Mouse (Mus musculus) forelimb bud, embryonic 11.5 days (tissue): ENCODE data around the gene Gm20388.

Experiments
- DNase-seq: peaks from one replicate; pipeline ENCODE4 v3.0.0-alpha.2; 2012; ENCODE audit warnings: low read depth, low spot score

The Gm20388 gene

DNA sequence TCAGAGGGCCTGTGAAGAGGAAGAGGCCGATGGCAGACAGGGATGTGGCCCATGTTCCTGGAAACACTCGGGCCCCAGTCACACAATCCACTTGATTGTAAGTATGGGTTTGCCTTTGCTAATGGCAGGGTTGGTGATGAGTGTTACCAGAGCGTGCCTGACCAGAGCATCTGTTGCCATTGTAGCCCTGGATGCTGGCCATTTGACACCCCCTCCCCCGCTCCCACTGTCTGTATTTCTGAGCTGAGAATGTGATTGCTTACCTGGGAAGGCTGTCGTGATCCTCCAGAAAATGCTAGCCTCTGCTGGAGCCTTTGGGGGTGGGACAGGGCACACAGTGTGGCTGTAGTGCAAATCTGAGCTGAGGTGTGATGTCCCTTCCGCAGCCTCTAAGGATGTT, 962.0 kb downstream of the Gm20388 start:
- no peak for DNase-seq

DNA sequence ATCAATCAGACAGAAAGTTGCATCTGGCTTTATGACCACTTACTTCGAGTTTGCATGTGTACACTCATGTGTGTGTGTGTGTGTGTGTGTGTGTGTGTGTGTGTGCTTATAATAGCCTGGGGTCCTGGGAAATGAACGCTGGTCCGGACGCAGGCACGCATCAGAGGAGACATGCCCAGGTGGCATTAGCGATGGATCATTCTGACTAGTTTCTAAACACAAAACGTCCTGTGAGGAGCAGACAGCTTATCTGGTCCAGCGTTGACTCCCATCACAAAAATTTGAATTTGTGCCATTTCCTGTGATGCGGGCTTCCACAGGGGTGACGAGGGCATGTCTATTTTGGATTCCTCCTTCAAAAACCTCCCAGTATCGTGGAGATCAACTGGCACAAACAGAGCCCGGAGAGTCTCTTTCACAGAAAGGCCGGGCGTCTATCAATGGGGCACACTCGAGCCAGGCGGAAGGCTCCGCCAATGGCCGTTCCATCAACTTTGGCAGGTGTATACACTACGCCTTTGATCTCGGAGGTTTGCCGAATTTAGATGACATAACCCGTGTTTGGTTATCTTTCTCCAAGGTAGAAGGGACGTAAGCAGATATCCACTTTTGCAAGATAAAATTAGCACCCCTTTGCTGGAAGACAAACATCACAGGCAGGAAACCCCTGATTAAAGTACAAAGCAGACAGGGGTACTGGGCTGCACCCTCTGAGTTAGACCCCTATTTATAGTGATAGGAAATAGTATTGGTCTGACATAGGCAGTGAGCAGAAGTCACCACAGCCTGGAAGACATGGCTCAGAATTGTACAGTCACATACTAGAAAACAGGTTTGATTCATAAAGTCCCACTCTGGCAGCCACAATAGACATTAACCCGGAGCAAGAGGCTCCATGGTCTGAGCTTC, 965.6 kb downstream of the Gm20388 start:
- no peak for DNase-seq

DNA sequence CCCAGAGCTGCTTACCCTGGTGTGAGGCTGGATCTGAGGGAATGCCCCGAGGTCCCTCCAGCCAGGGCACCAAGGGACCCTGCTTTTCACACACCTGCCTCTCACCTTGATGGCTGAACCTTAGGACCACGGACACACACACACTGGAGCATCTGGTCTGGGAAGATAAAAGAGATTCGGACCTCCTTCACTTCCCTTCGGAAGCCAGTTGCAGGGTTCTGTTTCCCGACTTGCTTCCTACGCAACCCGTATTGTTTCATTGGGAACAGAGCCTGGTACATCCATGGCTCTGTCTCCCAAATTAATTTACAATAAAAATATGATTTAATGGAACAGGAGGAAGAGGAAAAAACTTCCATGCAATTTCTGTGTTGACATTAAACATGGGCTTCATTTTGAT, 966.4 kb downstream of the Gm20388 start:
- DNase-seq, result no peak

DNA sequence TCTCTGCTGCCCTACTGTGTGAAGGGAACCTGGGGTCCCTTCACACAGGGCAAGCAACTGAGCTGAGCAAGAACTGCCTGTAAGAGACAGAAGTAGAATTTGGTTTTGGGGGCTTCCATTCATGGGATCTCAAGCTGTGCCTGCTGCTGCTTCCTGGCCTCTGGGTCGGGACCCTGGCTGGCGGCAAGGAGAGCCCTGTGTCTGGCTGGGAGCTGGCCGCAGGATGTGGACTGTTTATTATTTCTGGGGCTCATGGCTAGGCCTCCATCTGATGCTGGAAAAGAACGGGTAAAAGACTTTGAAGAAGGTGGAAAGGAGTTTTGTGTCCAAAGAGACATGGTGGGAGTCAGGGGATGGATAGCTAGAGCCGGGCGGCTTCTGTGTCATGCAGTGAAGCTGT, 969.3 kb downstream of the Gm20388 start:
- no peak for DNase-seq

DNA sequence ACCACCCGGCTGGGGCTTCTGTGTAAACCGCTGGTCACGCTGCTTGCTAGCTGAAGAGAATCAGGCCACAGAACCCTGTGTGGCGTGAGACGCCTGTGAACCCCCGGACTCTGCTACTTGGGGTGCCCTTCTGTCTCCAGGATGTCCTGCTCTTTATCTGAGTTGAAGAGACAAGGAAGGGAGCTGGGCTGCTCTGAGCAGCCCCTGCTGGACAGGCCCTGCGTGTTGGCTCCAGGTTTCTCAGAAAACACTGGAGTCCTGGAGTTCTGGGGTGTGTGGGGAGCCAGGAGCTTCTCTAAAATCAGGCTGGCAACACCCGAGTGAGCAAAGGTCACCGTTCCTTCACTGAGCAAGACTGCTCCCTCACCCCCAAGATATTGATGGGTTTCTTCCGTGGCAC, 971.0 kb downstream of the Gm20388 start:
- no peak for DNase-seq

DNA sequence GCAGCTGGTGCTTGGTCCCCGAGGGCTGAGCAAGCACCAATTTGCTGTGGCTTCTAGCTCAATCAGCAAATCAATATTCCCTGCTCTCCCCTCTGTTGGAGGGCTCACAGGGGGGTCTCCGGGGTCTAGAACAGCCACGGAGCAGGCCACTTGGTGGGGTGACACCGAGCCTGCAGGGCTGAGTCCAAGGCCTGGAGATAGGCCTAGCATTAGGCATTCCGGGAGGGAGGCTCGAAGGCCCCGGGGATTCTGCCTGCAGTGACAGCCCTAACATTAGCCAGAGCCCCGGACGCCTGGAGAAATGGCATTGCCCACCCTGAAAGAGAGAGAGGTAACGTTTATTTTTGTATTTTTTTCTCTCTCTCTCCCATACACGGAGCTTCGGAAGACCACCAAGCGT, 972.0 kb downstream of the Gm20388 start:
- DNase-seq, result no peak

DNA sequence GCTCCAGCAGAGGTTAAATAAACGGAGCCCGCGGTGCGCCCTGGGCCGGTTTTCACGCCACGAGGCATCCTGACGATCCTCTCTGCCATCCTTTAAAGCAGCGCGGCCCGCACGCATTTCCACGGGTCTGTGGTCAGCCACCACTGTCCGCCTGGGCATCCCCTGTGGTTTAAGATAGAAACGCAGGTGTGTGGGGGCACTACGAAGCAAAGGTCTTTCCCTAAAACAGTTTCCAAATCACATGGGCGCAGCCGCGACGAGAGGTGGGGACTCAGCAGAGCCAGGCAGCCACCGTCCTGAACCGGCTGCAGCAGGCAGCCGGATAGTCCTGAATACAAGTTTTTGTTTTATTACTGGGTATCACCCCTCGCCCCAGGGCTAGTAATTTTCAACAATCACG, 972.7 kb downstream of the Gm20388 start:
- DNase-seq, result no peak

DNA sequence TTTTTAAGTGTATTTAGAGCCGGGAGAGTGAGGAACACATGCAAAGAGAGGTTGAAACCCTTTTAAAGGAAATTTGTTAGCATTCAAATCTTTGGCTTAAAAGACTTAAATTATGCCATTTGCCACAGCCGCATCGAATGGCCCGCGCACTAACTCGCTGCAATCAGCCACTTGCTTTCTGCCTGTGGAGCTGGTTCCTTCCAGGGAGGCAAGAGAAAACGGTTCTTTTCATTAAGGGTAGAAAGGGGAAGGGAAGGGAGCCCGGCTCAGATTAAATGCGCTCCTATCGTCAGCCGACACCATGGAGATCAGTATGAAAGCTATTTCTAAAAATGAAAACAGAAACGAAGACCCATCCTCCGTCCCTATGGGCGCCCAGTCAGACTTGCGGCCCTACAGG, 973.2 kb downstream of the Gm20388 start:
- DNase-seq, result no peak

DNA sequence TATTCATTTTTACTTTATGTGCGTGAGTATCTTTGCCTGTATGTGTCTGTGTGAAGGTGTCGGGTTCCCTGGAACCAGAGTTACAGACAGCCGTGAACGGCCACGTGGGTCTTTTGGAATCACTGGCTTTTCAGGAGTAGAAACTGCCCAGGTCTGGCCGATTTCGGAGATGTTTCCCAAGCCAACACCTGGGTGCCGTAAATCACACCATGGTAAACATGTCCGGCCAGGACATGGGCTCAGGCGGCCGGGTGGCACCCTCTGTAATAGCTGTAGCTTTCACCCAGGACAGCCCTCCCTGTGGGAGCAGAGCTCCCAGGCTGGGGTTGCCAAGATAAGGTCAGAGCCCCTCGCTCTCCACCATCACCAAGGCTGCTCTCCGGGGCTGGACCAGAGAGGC, 974.2 kb downstream of the Gm20388 start:
- DNase-seq, result no peak

DNA sequence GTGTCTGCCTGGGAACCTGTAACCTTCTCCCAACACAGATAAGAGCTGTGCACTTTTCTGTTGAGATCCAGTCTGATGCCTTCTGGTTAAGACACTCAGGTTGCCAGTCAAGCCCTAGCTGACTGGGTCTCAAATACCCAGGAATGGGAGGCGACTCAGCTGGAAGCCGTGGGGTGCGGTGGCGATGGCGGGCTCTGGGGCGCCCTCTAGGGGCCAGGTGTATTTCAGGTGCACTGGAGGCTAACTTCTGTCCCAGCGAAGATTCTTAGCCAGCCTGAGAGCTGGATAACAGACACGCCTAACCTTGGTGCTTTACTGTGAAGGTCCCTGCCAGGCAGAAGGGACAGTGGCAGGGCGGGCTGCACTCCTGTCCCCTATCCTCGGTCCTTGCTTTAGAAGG, 976.6 kb downstream of the Gm20388 start:
- DNase-seq, result no peak

DNA sequence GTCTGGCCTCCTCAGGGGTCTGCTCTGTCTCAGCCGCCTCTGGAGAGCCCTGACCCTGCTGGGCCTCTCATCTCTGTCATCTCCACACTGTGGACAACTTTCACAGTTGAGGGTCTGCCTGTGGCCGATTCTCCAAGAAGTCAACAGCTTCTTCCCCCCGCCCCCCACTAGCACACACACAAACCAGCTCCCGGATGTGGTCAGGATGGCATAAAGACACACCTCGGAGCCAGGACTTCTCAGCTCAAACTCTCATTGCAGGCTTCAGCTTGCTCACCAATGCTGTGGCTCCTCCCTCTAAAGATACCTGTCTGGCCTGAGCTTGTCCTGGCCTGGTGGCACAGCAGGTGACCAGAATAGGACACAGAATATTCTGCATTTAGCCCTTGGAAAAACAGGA, 977.4 kb downstream of the Gm20388 start:
- DNase-seq, result no peak

DNA sequence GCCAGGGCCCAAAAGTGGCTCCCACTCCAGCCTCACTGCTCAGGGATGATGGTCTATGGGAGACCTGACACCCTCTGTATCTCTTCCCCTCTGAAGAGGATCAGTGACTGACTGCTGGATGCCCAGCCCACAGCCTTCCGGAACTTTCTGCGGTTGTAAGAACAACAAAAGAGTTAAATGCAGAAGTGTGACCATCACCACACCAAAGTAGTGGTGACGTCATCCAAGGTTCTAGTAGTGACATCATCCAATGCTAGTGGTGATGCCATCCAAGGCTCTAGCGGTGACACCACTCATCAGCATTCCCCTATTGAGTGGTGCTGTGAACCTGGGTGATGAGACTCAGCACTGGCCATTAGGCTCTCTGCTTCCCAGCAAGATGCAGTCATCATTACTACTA, 978.5 kb downstream of the Gm20388 start:
- no peak for DNase-seq

DNA sequence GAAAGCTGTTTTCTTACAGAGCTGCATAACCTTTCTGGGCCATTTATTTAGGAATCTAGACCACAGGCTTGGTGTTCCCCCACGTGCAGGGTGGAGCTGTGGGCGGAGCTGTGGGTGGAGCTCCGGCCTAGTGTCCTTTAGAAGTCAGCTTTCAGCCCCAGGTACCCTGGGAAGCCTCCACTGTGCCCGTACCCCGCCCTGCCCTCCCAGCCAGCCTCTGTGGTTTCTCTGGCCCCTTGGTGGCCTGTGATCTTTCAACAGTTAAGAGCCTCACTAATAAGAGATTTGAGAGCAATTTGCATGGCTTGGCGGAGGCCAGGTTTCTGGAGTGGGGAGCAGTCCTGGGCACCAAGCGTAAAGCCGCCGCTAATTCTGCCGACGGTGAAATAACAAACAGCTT, 979.4 kb downstream of the Gm20388 start:
- no peak for DNase-seq

DNA sequence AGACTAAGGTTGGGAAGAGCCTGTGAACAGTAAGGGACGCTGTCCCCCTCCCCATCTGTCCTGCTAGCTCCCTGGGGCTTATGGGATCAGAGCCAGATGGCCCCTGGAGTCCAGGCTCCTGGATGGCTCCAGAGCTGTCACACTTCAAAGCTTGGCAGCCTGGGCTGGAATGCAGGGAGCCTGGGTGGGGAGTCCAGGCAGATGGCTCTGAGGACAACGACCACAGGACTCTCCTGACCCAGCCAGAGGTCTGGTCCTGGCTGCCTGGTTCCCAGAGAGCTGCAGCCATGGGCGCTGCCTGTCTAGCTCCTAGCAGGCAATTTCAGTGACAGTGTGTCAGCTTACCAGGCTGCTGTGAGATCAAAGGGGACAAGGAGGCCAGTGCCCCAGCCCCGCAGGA, 984.4 kb downstream of the Gm20388 start:
- no peak for DNase-seq

DNA sequence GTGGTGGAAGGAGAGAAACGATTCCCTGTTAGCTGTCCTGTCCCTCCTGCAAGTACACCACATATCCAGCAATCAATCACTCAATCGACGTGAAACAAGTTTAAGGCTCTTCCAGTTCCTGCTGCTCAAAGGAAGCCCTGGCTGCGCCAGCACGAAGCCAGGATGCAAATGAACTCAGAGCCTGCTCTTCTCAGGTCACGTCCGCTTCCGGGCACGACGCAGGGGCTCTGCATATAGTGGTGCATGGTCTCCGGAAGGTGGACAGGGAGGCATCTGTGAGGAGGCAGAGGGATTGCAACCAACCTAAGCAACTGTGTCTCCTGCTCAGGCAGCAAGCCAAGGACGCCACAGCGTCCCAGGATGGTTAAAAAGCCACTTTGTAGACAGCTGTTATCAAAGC, 985.0 kb downstream of the Gm20388 start:
- DNase-seq, result no peak

DNA sequence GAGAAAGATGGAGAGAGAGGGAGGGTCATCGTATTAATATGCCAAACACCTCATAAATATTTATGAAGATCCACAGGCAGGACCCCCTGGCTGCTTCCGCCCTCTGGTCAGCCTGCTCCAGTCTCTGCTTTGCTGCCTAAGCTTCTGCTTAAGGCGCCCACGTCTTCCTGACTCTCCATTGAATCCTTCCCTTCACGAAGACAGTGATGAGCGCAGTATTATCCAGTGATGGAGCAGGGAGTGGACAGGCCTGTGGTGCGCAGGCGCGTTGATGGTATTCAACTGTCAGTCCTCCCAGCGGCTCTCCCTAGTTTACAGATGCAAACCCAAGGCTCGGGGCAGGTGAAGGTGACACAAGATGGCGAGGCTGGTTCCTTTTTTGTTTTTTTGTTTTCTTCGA, 985.6 kb downstream of the Gm20388 start:
- no peak for DNase-seq

DNA sequence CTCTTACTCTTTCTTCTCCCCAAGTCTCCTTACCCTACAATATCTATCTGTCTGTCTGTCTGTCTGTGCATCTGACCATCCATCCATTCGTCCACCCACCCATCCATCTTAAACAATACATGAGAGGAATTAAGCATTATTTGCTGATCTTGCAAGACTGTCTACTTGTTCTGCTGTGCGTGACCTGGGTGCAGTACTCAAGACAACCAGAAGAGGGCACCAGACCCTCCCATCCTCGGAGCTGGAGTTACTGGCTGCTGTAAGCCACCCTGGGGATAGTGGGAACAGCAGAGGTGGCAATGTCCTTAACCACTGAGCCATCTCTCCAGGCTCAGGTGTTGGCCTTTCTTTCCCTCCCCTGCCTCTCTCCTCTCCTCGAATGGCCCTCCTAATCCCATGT, 987.4 kb downstream of the Gm20388 start:
- DNase-seq, result peak; percentile 71

DNA sequence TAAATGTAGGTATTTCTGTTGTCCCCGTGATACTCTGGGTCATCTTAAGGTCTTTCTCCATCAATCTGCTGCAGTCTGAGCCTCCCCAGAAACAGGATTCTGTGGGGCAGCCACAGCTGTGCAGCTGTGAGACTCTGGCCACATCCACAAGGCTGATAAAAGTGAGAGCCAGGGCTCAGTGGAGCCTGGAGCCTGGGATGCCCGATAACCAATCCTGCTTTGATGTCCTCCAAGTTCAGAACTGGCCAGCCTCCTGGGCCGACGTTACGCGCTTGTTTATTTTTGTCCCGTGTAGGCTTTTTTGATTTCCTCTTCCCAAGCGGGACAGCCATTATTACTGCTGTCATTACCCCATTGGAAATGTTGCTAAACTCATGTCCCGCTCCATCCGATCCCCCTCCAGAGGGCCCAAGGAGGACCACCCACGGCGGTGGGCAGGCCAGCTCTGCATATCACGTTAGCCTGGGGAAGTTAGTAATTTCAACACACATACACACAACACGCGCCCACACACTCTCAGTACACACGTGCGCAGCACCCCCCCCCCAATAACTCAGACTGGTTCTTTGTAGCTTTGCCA, 988.3 kb downstream of the Gm20388 start:
- no peak for DNase-seq

DNA sequence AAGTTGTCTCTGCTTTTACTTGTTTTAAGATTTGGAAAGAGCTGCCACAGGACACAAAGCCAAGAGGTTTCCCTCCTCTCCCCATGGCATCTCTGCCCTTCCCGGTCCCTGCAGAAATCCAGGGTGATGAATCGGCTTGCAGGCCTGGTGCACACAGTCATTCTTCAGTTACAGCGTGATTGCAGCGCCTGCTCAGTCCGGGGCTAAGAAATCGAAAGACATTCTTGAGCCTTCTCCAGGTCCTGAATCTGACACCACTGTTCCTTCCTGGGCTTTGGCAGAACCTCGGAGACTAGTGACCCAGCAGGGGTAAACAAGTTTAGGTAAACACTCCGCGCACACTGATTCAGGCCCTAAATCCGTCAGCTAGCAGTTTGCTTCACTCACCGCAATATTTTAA, 991.7 kb downstream of the Gm20388 start:
- DNase-seq, result no peak

DNA sequence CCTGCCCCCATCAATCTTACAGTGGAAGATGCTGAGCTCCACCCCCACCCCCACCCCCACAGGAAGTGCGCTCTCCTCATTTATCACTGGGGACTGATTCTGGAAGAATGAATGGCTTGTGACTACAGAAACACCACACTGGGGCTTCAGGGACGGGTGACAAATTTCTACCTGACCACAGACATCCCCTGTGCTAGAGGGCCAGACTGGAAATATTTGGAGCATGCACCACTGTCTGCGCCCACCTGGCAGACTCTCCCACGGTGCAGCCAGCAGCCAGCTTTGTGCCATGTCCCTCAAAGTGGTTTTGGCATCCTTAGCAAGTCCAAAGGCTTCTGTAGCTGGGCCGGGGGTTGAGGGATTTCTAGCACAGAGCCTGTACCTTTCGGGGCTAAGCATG, 997.0 kb downstream of the Gm20388 start:
- no peak for DNase-seq

DNA sequence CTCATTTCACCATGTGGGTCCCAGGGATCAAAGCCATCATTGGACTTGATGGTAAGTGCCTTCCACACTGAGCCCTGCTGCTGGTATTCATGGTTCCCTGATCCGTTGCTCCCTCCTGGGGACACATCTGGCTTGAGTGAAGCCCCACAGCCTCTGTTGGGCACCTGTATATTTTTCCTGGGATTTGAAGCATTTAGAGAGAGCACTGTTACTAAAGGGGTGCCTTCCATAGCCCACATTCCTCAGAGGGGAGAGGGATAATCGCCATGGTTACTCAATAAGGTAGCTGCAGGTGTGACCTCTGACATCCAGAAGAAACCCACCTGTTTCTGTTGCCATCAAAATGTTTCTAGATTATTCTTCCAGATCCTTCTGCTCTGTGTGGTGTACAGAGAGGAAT, 1000.3 kb downstream of the Gm20388 start:
- no peak for DNase-seq

DNA sequence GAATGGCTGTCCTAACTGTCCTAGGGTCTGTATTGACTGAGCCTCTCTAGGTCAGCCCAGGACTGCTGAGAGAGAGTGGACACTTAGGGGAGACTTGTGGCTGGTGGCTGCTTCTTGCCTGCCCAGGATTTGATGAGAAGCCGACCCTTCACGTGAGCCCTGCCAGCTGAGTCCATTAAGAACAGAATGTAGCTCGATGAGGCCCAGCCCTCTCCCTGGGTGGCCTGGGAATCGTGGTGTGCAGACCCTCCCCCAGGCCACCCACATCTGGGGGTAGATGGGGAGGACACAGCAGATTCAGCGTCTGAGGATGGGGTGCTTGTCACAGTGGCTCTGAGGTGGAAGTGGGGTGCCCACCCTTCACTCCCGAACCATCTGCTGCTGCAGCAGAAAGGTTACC, 1001.8 kb downstream of the Gm20388 start:
- no peak for DNase-seq

DNA sequence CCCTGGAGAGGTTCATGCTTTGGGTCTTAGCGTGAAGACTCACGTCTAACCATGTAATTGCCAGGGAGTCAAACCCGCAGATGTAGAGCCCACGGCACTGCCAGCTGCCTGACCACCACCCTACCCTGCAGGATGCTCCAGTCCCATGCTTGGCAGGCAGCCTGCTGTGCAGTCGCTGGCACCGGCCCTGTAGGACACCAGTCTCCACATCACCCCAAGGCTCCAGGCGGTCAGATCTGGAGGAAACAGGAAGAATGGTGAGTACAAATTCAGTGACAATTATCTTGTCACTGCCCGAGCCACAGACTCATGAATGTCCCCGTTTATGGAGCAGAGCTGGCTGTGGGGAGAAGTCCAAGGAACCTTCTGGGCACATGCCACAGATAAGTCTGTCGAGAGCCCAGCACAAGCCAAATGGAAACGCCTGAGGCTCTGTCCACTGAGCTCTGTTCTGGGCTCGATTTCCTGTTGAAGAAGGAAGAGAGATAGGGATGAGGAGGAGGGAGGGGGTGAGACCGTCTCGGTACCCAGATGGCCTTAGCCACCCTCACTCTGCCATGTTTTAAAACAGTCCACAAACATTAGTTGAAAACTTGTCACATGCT, 1006.3 kb downstream of the Gm20388 start:
- DNase-seq, result no peak
